19 mouse cellular contexts compared by ENCODE assay signal in genomic region chr13:70033763-70034162, GRCm38 (mm10).
A peak's percentile ranks its signal among the peaks of the same experiment; 100 is the strongest.
DNase-seq lines count a peak whose midpoint lies in the region; ATAC-seq lines count a peak whose summit lies in the region.
"Had no signal": no experiment of that assay in that cellular context is flagged by ENCODE, and none has a peak within 500 bp of the region (broad histone marks: within the 10 kb centered on the region; RNA-seq: fewer than 3 reads in every experiment).

No protein-coding gene starts in this region.

- H3K4me2 ChIP-seq in hindbrain, embryonic 13.5 days, result no peak overlapping the region
- no peak overlapping the region for H3K4me2 ChIP-seq in hindbrain, embryonic 12.5 days (replicated peaks)
- H3K4me2 ChIP-seq in midbrain, embryonic 13.5 days (replicated peaks), result no peak overlapping the region
- H3K4me2 ChIP-seq in midbrain, embryonic 11.5 days, result no peak overlapping the region
- no peak overlapping the region for H3K4me2 ChIP-seq in midbrain, embryonic 15.5 days
- H3K4me2 ChIP-seq: embryonic facial prominence, embryonic 12.5 days; forebrain, embryonic 13.5 days; forebrain, embryonic 15.5 days had no signal

- no peaks in the 10 kb centered on the region for H3K36me3 ChIP-seq in hindbrain, embryonic 13.5 days
- H3K36me3 ChIP-seq in hindbrain, embryonic 12.5 days, result no peaks in the 10 kb centered on the region
- H3K36me3 ChIP-seq in midbrain, embryonic 13.5 days, result no peaks in the 10 kb centered on the region
- H3K36me3 ChIP-seq in midbrain, embryonic 11.5 days (ENCODE audit: control insufficient read depth, insufficient read depth, low read length), result no peaks in the 10 kb centered on the region
- no peaks in the 10 kb centered on the region for H3K36me3 ChIP-seq in midbrain, embryonic 15.5 days (replicated peaks)
- H3K36me3 ChIP-seq in midbrain, embryonic 10.5 days, result no peaks in the 10 kb centered on the region
- H3K36me3 ChIP-seq: embryonic facial prominence, embryonic 10.5 days; embryonic facial prominence, embryonic 12.5 days; forebrain, embryonic 15.5 days had no signal

- DNase-seq in midbrain, embryonic 11.5 days (ENCODE audit: low spot score, missing footprints), result no peak
- no peak for DNase-seq in midbrain, embryonic 10.5 days (ENCODE audit: low spot score)
- DNase-seq in thymus, postnatal 10 days (ENCODE audit: low spot score in 2 of 2), result no peak
- DNase-seq: adrenal gland, adult 2 months; adrenal gland, postnatal 10 days; adrenal gland, postnatal 25 days; cerebellum, adult 11-12 months; cerebellum, adult 2 months; cerebellum, adult 9-10 months; cerebellum, postnatal 10 days; cerebellum, postnatal 25 days had no signal

- 51% methylated on average over 4 of the region's 4 CpGs for WGBS in hindbrain, embryonic 13.5 days
- WGBS in hindbrain, embryonic 12.5 days, result 67% methylated on average over 4 of the region's 4 CpGs
- 38% methylated on average over 4 of the region's 4 CpGs for WGBS in midbrain, embryonic 13.5 days
- WGBS in midbrain, embryonic 11.5 days, result 59% methylated on average over 4 of the region's 4 CpGs
- 33% methylated on average over 4 of the region's 4 CpGs for WGBS in midbrain, embryonic 15.5 days
- WGBS in midbrain, embryonic 10.5 days, result 72% methylated on average over 4 of the region's 4 CpGs

- ATAC-seq in hindbrain, embryonic 13.5 days (ENCODE audit: low FRiP score), result 0 out of 2 replicates have a peak, but pooled peaks have one; percentile 39
- no peak for ATAC-seq in hindbrain, embryonic 12.5 days (ENCODE audit: low FRiP score)
- peak; percentile 70; the same call in 1 of the 2 replicates for ATAC-seq in midbrain, embryonic 13.5 days
- no peak for ATAC-seq in midbrain, embryonic 11.5 days (ENCODE audit: low FRiP score)
- peak; percentile 54; the same call in 1 of the 2 replicates for ATAC-seq in midbrain, embryonic 15.5 days (replicated peaks)
- ATAC-seq: forebrain, embryonic 13.5 days; forebrain, embryonic 15.5 days had no signal

- H3K27me3 ChIP-seq in hindbrain, embryonic 13.5 days, result no peaks in the 10 kb centered on the region
- H3K27me3 ChIP-seq in hindbrain, embryonic 12.5 days, result 0 out of 2 replicates have a peak, but pooled peaks cover 2% of the 10 kb centered on the region
- H3K27me3 ChIP-seq in midbrain, embryonic 13.5 days, result no peaks in the 10 kb centered on the region
- H3K27me3 ChIP-seq in midbrain, embryonic 11.5 days (ENCODE audit: control insufficient read depth, insufficient read depth, low read length), result no peaks in the 10 kb centered on the region
- no peaks in the 10 kb centered on the region for H3K27me3 ChIP-seq in midbrain, embryonic 15.5 days (replicated peaks)
- H3K27me3 ChIP-seq in midbrain, embryonic 10.5 days (ENCODE audit: low read depth, poor library complexity, severe bottlenecking), result no peaks in the 10 kb centered on the region
- H3K27me3 ChIP-seq: embryonic facial prominence, embryonic 12.5 days; forebrain, embryonic 13.5 days; forebrain, embryonic 15.5 days had no signal

- peaks cover 16% of the 10 kb centered on the region for H3K4me1 ChIP-seq in hindbrain, embryonic 13.5 days (replicated peaks)
- H3K4me1 ChIP-seq in hindbrain, embryonic 12.5 days, result peaks cover 16% of the 10 kb centered on the region; the same call in 1 of the 2 replicates
- H3K4me1 ChIP-seq in midbrain, embryonic 13.5 days (replicated peaks), result peaks cover 18% of the 10 kb centered on the region
- H3K4me1 ChIP-seq in midbrain, embryonic 11.5 days (ENCODE audit: control insufficient read depth, insufficient read depth, low read length), result no peaks in the 10 kb centered on the region
- H3K4me1 ChIP-seq in midbrain, embryonic 15.5 days, result peaks cover 11% of the 10 kb centered on the region
- peaks cover 10% of the 10 kb centered on the region; the same call in 1 of the 2 replicates for H3K4me1 ChIP-seq in midbrain, embryonic 10.5 days
- H3K4me1 ChIP-seq: embryonic facial prominence, embryonic 10.5 days; embryonic facial prominence, embryonic 12.5 days; forebrain, embryonic 15.5 days had no signal

- H3K9ac ChIP-seq in hindbrain, embryonic 13.5 days, result no peak overlapping the region
- H3K9ac ChIP-seq in hindbrain, embryonic 12.5 days, result no peak overlapping the region
- H3K9ac ChIP-seq in midbrain, embryonic 13.5 days (replicated peaks), result no peak overlapping the region
- H3K9ac ChIP-seq in midbrain, embryonic 11.5 days (ENCODE audit: low read length), result no peak overlapping the region
- H3K9ac ChIP-seq in midbrain, embryonic 15.5 days, result no peak overlapping the region
- H3K9ac ChIP-seq: embryonic facial prominence, embryonic 12.5 days; forebrain, embryonic 13.5 days; forebrain, embryonic 15.5 days had no signal

- no peak overlapping the region for H3K4me3 ChIP-seq in hindbrain, embryonic 13.5 days
- H3K4me3 ChIP-seq in hindbrain, embryonic 12.5 days, result no peak overlapping the region
- no peak overlapping the region for H3K4me3 ChIP-seq in midbrain, embryonic 13.5 days (replicated peaks)
- H3K4me3 ChIP-seq in midbrain, embryonic 11.5 days (ENCODE audit: low read depth, low read length), result no peak overlapping the region
- H3K4me3 ChIP-seq in midbrain, embryonic 15.5 days, result no peak overlapping the region
- H3K4me3 ChIP-seq in midbrain, embryonic 10.5 days, result no peak overlapping the region
- H3K4me3 ChIP-seq: embryonic facial prominence, embryonic 10.5 days; embryonic facial prominence, embryonic 12.5 days; forebrain, embryonic 13.5 days; forebrain, embryonic 15.5 days had no signal

- no peaks in the 10 kb centered on the region for H3K9me3 ChIP-seq in hindbrain, embryonic 13.5 days
- H3K9me3 ChIP-seq in hindbrain, embryonic 12.5 days (replicated peaks), result no peaks in the 10 kb centered on the region
- no peaks in the 10 kb centered on the region for H3K9me3 ChIP-seq in midbrain, embryonic 13.5 days
- H3K9me3 ChIP-seq in midbrain, embryonic 11.5 days (ENCODE audit: control insufficient read depth, low read length), result no peaks in the 10 kb centered on the region
- no peaks in the 10 kb centered on the region for H3K9me3 ChIP-seq in midbrain, embryonic 15.5 days
- H3K9me3 ChIP-seq in midbrain, embryonic 10.5 days (replicated peaks), result no peaks in the 10 kb centered on the region
- H3K9me3 ChIP-seq: embryonic facial prominence, embryonic 10.5 days; embryonic facial prominence, embryonic 12.5 days; forebrain, embryonic 13.5 days; forebrain, embryonic 15.5 days had no signal

- H3K27ac ChIP-seq in hindbrain, embryonic 13.5 days, result no peak overlapping the region
- no peak overlapping the region for H3K27ac ChIP-seq in hindbrain, embryonic 12.5 days
- peak overlapping the region; percentile 47; the same call in 1 of the 2 replicates for H3K27ac ChIP-seq in midbrain, embryonic 13.5 days
- no peak overlapping the region for H3K27ac ChIP-seq in midbrain, embryonic 11.5 days (ENCODE audit: low read depth, low read length)
- peak overlapping the region; percentile 29; the same call in 1 of the 2 replicates for H3K27ac ChIP-seq in midbrain, embryonic 15.5 days
- no peak overlapping the region for H3K27ac ChIP-seq in midbrain, embryonic 10.5 days (replicated peaks)
- H3K27ac ChIP-seq: embryonic facial prominence, embryonic 10.5 days; embryonic facial prominence, embryonic 12.5 days; forebrain, embryonic 13.5 days; forebrain, embryonic 15.5 days had no signal

Comparison
In these comparisons a context has a peak if more than half of its experiments do, and no peak if none do; other contexts are left out.
1. ATAC-seq: peak in hindbrain, embryonic 13.5 days (single experiment), midbrain, embryonic 13.5 days (single experiment) and midbrain, embryonic 15.5 days (single experiment); none in hindbrain, embryonic 12.5 days (single experiment) and midbrain, embryonic 11.5 days (single experiment).
2. H3K27ac ChIP-seq: peak in midbrain, embryonic 13.5 days (single experiment) and midbrain, embryonic 15.5 days (single experiment); none in hindbrain, embryonic 13.5 days (single experiment), hindbrain, embryonic 12.5 days (single experiment), midbrain, embryonic 11.5 days (single experiment) and midbrain, embryonic 10.5 days (single experiment).